Mouse (Mus musculus) lung, postnatal 0 days (tissue): ENCODE results near the gene Dync1i2. TPM values are rescaled to one million over a fixed set of nuclear protein-coding genes. Genes with fewer than 3 reads are reported as not detected.
A peak's percentile ranks its signal among the peaks of the same experiment; 100 is the strongest.

Experiments
- ATAC-seq: fragments of 200-750 bp; cut with Nextera tagmentation; 2 replicates; pipeline ENCODE4 v1.8.0; 2017; ENCODE audit warnings: moderate library complexity
- DNase-seq: peaks from one replicate; pipeline ENCODE4 v3.0.0-alpha.2; 2016; ENCODE audit warnings: low spot score
- H3K27ac ChIP-seq: fragments of 300-500 bp; sonication (generic); 2 replicates; pipeline ENCODE4 v1.5.1; 2014; ENCODE audit warnings: antibody characterized with exemption, mild to moderate bottlenecking, low read length, mixed read lengths
- H3K27me3 ChIP-seq: fragments of 300-500 bp; sonication (generic); replicated peaks from 2 replicates; pipeline ENCODE4 v1.6.1; 2014; ENCODE audit warnings: low read length, mixed read lengths; ENCODE audit not compliant: insufficient read depth
- H3K36me3 ChIP-seq: fragments of 300-500 bp; sonication (generic); 2 replicates; pipeline ENCODE4 v1.6.1; 2014; ENCODE audit warnings: low read length, mixed read lengths; ENCODE audit not compliant: insufficient read depth
- H3K4me1 ChIP-seq: fragments of 300-500 bp; sonication (generic); 2 replicates; pipeline ENCODE4 v1.6.1; 2014; ENCODE audit warnings: antibody characterized with exemption, low read depth, low read length, mixed read lengths; ENCODE audit not compliant: insufficient read depth
- H3K4me2 ChIP-seq: fragments of 300-500 bp; sonication (generic); replicated peaks from 2 replicates; pipeline ENCODE4 v1.6.1; 2014; ENCODE audit warnings: low read depth, mild to moderate bottlenecking, low read length, moderate library complexity, mixed read lengths
- H3K4me3 ChIP-seq: fragments of 300-500 bp; sonication (generic); 2 replicates; pipeline ENCODE4 v1.5.1; 2014; ENCODE audit warnings: low read depth, low read length
- H3K9ac ChIP-seq: fragments of 300-500 bp; sonication (generic); replicated peaks from 2 replicates; pipeline ENCODE4 v1.6.1; 2014; ENCODE audit warnings: low read depth, mild to moderate bottlenecking
- H3K9me3 ChIP-seq: fragments of 300-500 bp; sonication (generic); 2 replicates; pipeline ENCODE4 v1.6.1; 2016; ENCODE audit warnings: low read length, mixed read lengths
- CTCF ChIP-seq: IDR thresholded peaks from 2 replicates; pipeline ENCODE4 v1.5.1; 2016; ENCODE audit warnings: antibody characterized with exemption, mild to moderate bottlenecking
- EP300 ChIP-seq: IDR thresholded peaks from 2 replicates; pipeline ENCODE4 v1.6.1; 2016; ENCODE audit warnings: antibody characterized with exemption, mild to moderate bottlenecking, control low read depth
- WGBS: fragments of 180-500 bp; shearing (Covaris S2); extraction: QIAGEN DNeasy Blood & Tissue Kit; methylation state at CpG from one replicate; pipeline ENCODE4 v1.1.7; 2014; 5-methylcytosine and 5-hydroxymethylcytosine counted together
- polyA plus RNA-seq: library from polyadenylated mRNA; unstranded; fragments of >200 nt; fragmentation: Nextera tagmentation; extraction: Ambion mirVana; gene quantifications from 2 replicates; pipeline ENCODE4 v1.2.1, GENCODE M21; 2015

The Dync1i2 gene
- polyA plus RNA-seq, 1 experiment from 2014 or later, result 76.6 TPM

DNA sequence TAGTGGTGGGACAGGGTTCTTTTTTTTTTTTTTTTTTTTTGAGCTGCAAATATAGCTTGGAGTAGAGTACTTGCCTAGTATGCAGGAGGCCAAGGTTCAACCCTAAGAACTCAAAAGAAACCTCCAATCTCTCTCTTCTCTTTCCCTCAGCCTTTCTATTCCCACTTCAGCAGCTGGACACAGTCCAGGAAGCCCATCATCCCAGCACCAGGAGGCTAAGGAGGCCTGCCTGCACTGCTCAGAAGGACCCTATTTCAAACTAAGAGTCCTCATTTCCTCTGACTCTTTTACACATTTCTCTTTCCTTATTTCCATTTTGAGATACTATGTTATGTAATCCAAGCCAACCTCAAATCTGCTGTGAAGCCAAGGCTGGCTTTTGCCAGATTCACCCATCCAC lies 91.7 kb downstream of the Dync1i2 start:
- no peak for ATAC-seq
- Histone ChIP-seq H3K4me3 (no peak overlapping the region), H3K27ac (no peak overlapping the region)

DNA sequence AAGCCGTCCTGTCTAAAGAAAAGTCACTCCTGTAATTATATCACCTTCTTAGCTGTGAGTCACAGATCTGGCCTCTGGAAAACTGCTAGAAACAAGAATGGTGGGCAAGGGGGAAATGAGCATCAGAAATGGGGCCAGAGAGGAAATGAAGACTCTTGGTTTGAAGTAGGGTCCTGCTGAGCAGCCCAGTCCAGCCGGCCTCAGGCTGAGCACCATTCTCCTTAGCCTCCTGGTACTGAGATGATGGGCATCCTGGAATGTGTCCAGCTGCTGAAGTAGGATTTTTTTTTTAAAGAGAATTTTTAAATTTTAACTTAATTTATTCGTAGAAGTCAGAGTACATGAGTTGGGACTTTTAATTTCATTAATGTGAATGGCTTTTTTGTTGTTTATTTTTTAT lies 93.3 kb downstream of the Dync1i2 start:
- Histone ChIP-seq H3K27me3 (no peaks in the 10 kb centered on the region), H3K27ac (no peak overlapping the region), H3K36me3 (no peaks in the 10 kb centered on the region), H3K4me3 (no peak overlapping the region), H3K9me3 (no peaks in the 10 kb centered on the region), H3K4me2 (no peak overlapping the region), H3K4me1 (no peaks in the 10 kb centered on the region), H3K9ac (no peak overlapping the region)
- ATAC-seq, result no peak
- TF ChIP-seq CTCF (no peak), EP300 (no peak)
- DNase-seq, result no peak
- 31% methylated on average over 3 of the region's 3 CpGs for WGBS

More for the DNA sequence above, 91.7 kb downstream of the Dync1i2 start:
- Histone ChIP-seq H3K36me3 (no peaks in the 10 kb centered on the region), H3K9me3 (no peaks in the 10 kb centered on the region), H3K4me1 (no peaks in the 10 kb centered on the region), H3K27me3 (no peaks in the 10 kb centered on the region), H3K4me2 (no peak overlapping the region), H3K9ac (no peak overlapping the region)
- no peak for TF ChIP-seq CTCF
- TF ChIP-seq EP300, result no peak
- DNase-seq, result peak; percentile 30

- Histone ChIP-seq H3K4me3 (no peak overlapping the region), H3K9me3 (no peaks in the 10 kb centered on the region), H3K9ac (no peak overlapping the region), H3K4me2 (no peak overlapping the region), H3K36me3 (no peaks in the 10 kb centered on the region), H3K27ac (no peak overlapping the region), H3K27me3 (no peaks in the 10 kb centered on the region), H3K4me1 (no peaks in the 10 kb centered on the region)
- TF ChIP-seq CTCF, result no peak
- no peak for TF ChIP-seq EP300
- DNase-seq, result no peak
- ATAC-seq, result no peak
These were observed 94.9 kb downstream of the Dync1i2 start for GRCm38 (mm10) chr2:71306357-71306756.

GRCm38 (mm10) chr2:71309726-71310125 lies 98.2 kb downstream of the Dync1i2 start:
- Histone ChIP-seq H3K9me3 (no peaks in the 10 kb centered on the region), H3K27me3 (no peaks in the 10 kb centered on the region), H3K9ac (no peak overlapping the region), H3K4me1 (no peaks in the 10 kb centered on the region), H3K4me2 (no peak overlapping the region), H3K4me3 (no peak overlapping the region), H3K27ac (no peak overlapping the region), H3K36me3 (no peaks in the 10 kb centered on the region)
- DNase-seq (no peak), ATAC-seq (no peak)
- 61% methylated on average over 2 of the region's 2 CpGs for WGBS
- TF ChIP-seq CTCF (no peak), EP300 (no peak)

GRCm38 (mm10) chr2:71312067-71312466 lies 100.6 kb downstream of the Dync1i2 start:
- Histone ChIP-seq H3K27ac (no peak overlapping the region), H3K27me3 (no peaks in the 10 kb centered on the region), H3K9me3 (no peaks in the 10 kb centered on the region), H3K36me3 (no peaks in the 10 kb centered on the region), H3K4me1 (no peaks in the 10 kb centered on the region), H3K4me2 (no peak overlapping the region), H3K4me3 (no peak overlapping the region), H3K9ac (no peak overlapping the region)
- DNase-seq (no peak), ATAC-seq (no peak)
- no peak for TF ChIP-seq EP300
- 52% methylated on average over 10 of the region's 10 CpGs for WGBS

Other genes with a start within 250 kb of the Dync1i2 start
- gene Dcaf17, start 156.4 kb upstream of the Dync1i2 start, polyA plus RNA-seq, result 25.1 and 26.6 TPM in 2 replicates
- gene Mettl8, start 156.1 kb upstream of the Dync1i2 start, polyA plus RNA-seq, result 8.6 and 8.7 TPM in 2 replicates
- gene Cybrd1, start 93.8 kb upstream of the Dync1i2 start, polyA plus RNA-seq, result 4.1 and 4.5 TPM in 2 replicates
- 16.8 and 17.6 TPM in 2 replicates for gene Slc25a12, start 156.0 kb downstream of the Dync1i2 start, polyA plus RNA-seq
- gene Hat1, start 177.3 kb downstream of the Dync1i2 start, polyA plus RNA-seq, result 34.8 and 40.6 TPM in 2 replicates
- 15.3 and 17.1 TPM in 2 replicates for gene Metap1d, start 241.6 kb downstream of the Dync1i2 start, polyA plus RNA-seq